In the genomic region with DNA sequence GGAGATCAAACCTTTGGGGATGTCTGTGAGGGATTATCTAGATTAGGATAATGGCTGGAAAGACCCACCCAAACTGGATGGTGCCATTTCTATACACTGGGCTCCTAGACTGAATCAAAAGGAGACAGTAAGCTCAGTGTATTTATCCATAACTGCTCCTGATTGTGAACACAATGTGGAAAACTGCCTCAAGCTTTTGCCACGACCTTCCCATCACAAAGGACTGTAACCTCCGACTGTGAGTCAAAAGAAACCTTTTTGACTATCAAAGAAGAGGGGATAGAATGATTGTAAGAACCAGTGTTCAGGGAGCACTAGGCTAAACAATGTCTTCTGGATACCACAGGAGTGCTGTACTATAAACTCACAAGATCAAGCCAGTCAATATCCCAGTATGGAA, we compare ENCODE assay signal across 25 mouse cellular contexts. TPM values are rescaled to one million over a fixed set of nuclear protein-coding genes. Genes with fewer than 3 reads are reported as not detected.
A peak's percentile ranks its signal among the peaks of the same experiment; 100 is the strongest.
DNase-seq lines count a peak whose midpoint lies in the region; ATAC-seq lines count a peak whose summit lies in the region.
"Had no signal": no experiment of that assay in that cellular context is flagged by ENCODE, and none has a peak within 500 bp of the region (broad histone marks: within the 10 kb centered on the region; RNA-seq: fewer than 3 reads in every experiment).

No protein-coding gene starts in this region.

- no peak for DNase-seq in liver, embryonic 11.5 days (ENCODE audit: low spot score)
- DNase-seq in liver, result no peak
- DNase-seq in liver, embryonic 13.5 days, result no peak
- DNase-seq in adrenal gland, adult (ENCODE audit: inconsistent age in 2 of 2, low spot score in 1 of 2), result no peak
- DNase-seq: adrenal gland, postnatal 10 days; adrenal gland, postnatal 36 days; cerebellum, adult 2 months; cerebellum, adult 9-11 months; cerebellum, postnatal 25 days; gastrocnemius, postnatal 25 days; heart, adult 18-20 months; heart, postnatal 10 days; heart, postnatal 36 days had no signal

- no peak overlapping the region for H3K4me3 ChIP-seq in liver, embryonic 11.5 days (ENCODE audit: low read depth, low read length)
- H3K4me3 ChIP-seq in liver, embryonic 13.5 days (replicated peaks), result no peak overlapping the region
- H3K4me3 ChIP-seq in liver, embryonic 16.5 days (ENCODE audit: low read depth, low read length), result no peak overlapping the region
- H3K4me3 ChIP-seq in kidney, embryonic 14.5 days (ENCODE audit: low read length), result no peak overlapping the region
- H3K4me3 ChIP-seq: embryonic facial prominence, embryonic 12.5 days; embryonic facial prominence, embryonic 15.5 days; forebrain, embryonic 15.5 days; heart, embryonic 12.5 days; heart, embryonic 15.5 days; hindbrain, embryonic 15.5 days had no signal

- no peaks in the 10 kb centered on the region for H3K4me1 ChIP-seq in liver, embryonic 11.5 days (replicated peaks; ENCODE audit: control insufficient read depth, insufficient read depth, low read length)
- peaks cover 32% of the 10 kb centered on the region for H3K4me1 ChIP-seq in liver, embryonic 13.5 days (replicated peaks)
- peaks cover 12% of the 10 kb centered on the region for H3K4me1 ChIP-seq in liver, embryonic 16.5 days (ENCODE audit: control insufficient read depth, low read depth, low read length)
- no peaks in the 10 kb centered on the region for H3K4me1 ChIP-seq in kidney, embryonic 14.5 days (ENCODE audit: control insufficient read depth, insufficient read depth, low read length)
- H3K4me1 ChIP-seq: embryonic facial prominence, embryonic 12.5 days; embryonic facial prominence, embryonic 15.5 days; forebrain, embryonic 15.5 days; heart, embryonic 12.5 days; heart, embryonic 15.5 days; hindbrain, embryonic 15.5 days had no signal

- H3K4me2 ChIP-seq in liver, embryonic 11.5 days, result no peak overlapping the region
- H3K4me2 ChIP-seq in liver, embryonic 13.5 days, result no peak overlapping the region
- H3K4me2 ChIP-seq in liver, embryonic 16.5 days (ENCODE audit: low read depth, low read length), result no peak overlapping the region
- H3K4me2 ChIP-seq in kidney, embryonic 14.5 days (replicated peaks; ENCODE audit: low read depth, low read length), result no peak overlapping the region
- H3K4me2 ChIP-seq: embryonic facial prominence, embryonic 12.5 days; embryonic facial prominence, embryonic 15.5 days; forebrain, embryonic 15.5 days; heart, embryonic 12.5 days; heart, embryonic 15.5 days; hindbrain, embryonic 15.5 days had no signal

- WGBS in liver, embryonic 11.5 days, result 66% methylated on average over 2 of the region's 2 CpGs
- 68% methylated on average over 2 of the region's 2 CpGs for WGBS in liver, embryonic 13.5 days (ENCODE audit: insufficient replicate concordance)
- 67% methylated on average over 2 of the region's 2 CpGs for WGBS in liver, embryonic 16.5 days (ENCODE audit: insufficient replicate concordance)
- 80% methylated on average over 2 of the region's 2 CpGs for WGBS in kidney, embryonic 14.5 days

- peak overlapping the region; percentile 30; the same call in 1 of the 2 replicates for H3K27ac ChIP-seq in liver, embryonic 11.5 days (ENCODE audit: low read depth, low read length)
- H3K27ac ChIP-seq in liver, embryonic 13.5 days, result peak overlapping the region; percentile 89
- H3K27ac ChIP-seq in liver, embryonic 16.5 days (ENCODE audit: low read length), result peak overlapping the region; percentile 87
- H3K27ac ChIP-seq in kidney, embryonic 14.5 days (ENCODE audit: low read depth, low read length), result no peak overlapping the region
- H3K27ac ChIP-seq: embryonic facial prominence, embryonic 12.5 days; embryonic facial prominence, embryonic 15.5 days; forebrain, embryonic 15.5 days; heart, embryonic 15.5 days; hindbrain, embryonic 15.5 days had no signal

- H3K27me3 ChIP-seq in liver, embryonic 11.5 days (replicated peaks; ENCODE audit: control insufficient read depth, insufficient read depth, low read length), result peaks cover 2% of the 10 kb centered on the region; the same call in 1 of the 2 replicates
- H3K27me3 ChIP-seq in liver, embryonic 13.5 days, result no peaks in the 10 kb centered on the region; the same call in 1 of the 2 replicates
- H3K27me3 ChIP-seq in liver, embryonic 16.5 days (ENCODE audit: control insufficient read depth, insufficient read depth, low read depth, low read length), result no peaks in the 10 kb centered on the region
- H3K27me3 ChIP-seq in kidney, embryonic 14.5 days (ENCODE audit: control insufficient read depth, insufficient read depth, low read length), result no peaks in the 10 kb centered on the region
- H3K27me3 ChIP-seq: embryonic facial prominence, embryonic 12.5 days; embryonic facial prominence, embryonic 15.5 days; forebrain, embryonic 15.5 days; heart, embryonic 12.5 days had no signal

- H3K36me3 ChIP-seq in liver, embryonic 11.5 days (ENCODE audit: control insufficient read depth, insufficient read depth, low read length), result no peaks in the 10 kb centered on the region
- no peaks in the 10 kb centered on the region for H3K36me3 ChIP-seq in liver, embryonic 13.5 days
- no peaks in the 10 kb centered on the region for H3K36me3 ChIP-seq in liver, embryonic 16.5 days (ENCODE audit: control insufficient read depth, insufficient read depth)
- no peaks in the 10 kb centered on the region for H3K36me3 ChIP-seq in kidney, embryonic 14.5 days (ENCODE audit: control insufficient read depth, insufficient read depth, low read length)
- H3K36me3 ChIP-seq: embryonic facial prominence, embryonic 12.5 days; embryonic facial prominence, embryonic 15.5 days; forebrain, embryonic 15.5 days; heart, embryonic 12.5 days; heart, embryonic 15.5 days; hindbrain, embryonic 15.5 days had no signal

- no peak overlapping the region for H3K9ac ChIP-seq in liver, embryonic 11.5 days (ENCODE audit: low read depth, low read length)
- no peak overlapping the region for H3K9ac ChIP-seq in liver, embryonic 13.5 days
- H3K9ac ChIP-seq in liver, embryonic 16.5 days (ENCODE audit: low read depth, low read length), result no peak overlapping the region
- no peak overlapping the region for H3K9ac ChIP-seq in kidney, embryonic 14.5 days (ENCODE audit: low read depth, low read length)
- H3K9ac ChIP-seq: embryonic facial prominence, embryonic 12.5 days; embryonic facial prominence, embryonic 15.5 days; forebrain, embryonic 15.5 days; heart, embryonic 12.5 days; heart, embryonic 15.5 days; hindbrain, embryonic 15.5 days had no signal

- ATAC-seq in liver, embryonic 11.5 days (replicated peaks; ENCODE audit: low FRiP score), result no peak
- no peak for ATAC-seq in liver, embryonic 13.5 days (ENCODE audit: low read depth)
- no peak for ATAC-seq in liver, embryonic 16.5 days (ENCODE audit: low read depth)
- no peak for ATAC-seq in kidney, embryonic 14.5 days (ENCODE audit: low FRiP score, low TSS enrichment)
- no peak for ATAC-seq in megakaryocyte, adult 5-6 weeks (ENCODE audit: poor library complexity, severe bottlenecking)
- ATAC-seq: activated CD4-positive, CD25-positive, alpha-beta regulatory T cell, adult 4 months; forebrain, embryonic 15.5 days; Patski had no signal

- no peaks in the 10 kb centered on the region for H3K9me3 ChIP-seq in liver, embryonic 11.5 days (ENCODE audit: control insufficient read depth, low read length)
- no peaks in the 10 kb centered on the region for H3K9me3 ChIP-seq in liver, embryonic 13.5 days (replicated peaks)
- H3K9me3 ChIP-seq in liver, embryonic 16.5 days (replicated peaks; ENCODE audit: control insufficient read depth, low read length), result no peaks in the 10 kb centered on the region
- no peaks in the 10 kb centered on the region for H3K9me3 ChIP-seq in kidney, embryonic 14.5 days (ENCODE audit: control insufficient read depth, low read length)
- H3K9me3 ChIP-seq: embryonic facial prominence, embryonic 12.5 days; embryonic facial prominence, embryonic 15.5 days; forebrain, embryonic 15.5 days; G1E; heart, embryonic 12.5 days; heart, embryonic 15.5 days; hindbrain, embryonic 15.5 days had no signal

RNA-seq across cellular contexts. Expression of a gene that starts 21.1 kb away (rescaled TPM):
- 9.4 and 9.5 TPM in 2 replicates for polyA plus RNA-seq in liver, embryonic 11.5 days (2014; fragmentation: Nextera tagmentation; extraction: Ambion mirVana)
- 2.5 and 2.9 TPM in 2 replicates for polyA plus RNA-seq in liver, embryonic 13.5 days (2015; fragmentation: Nextera tagmentation; extraction: Ambion mirVana)
- 2.8 and 3.4 TPM in 2 replicates for polyA plus RNA-seq in liver, embryonic 16.5 days (2015; fragmentation: Nextera tagmentation; extraction: Ambion mirVana)
- 20.5 and 22.0 TPM in 2 replicates for polyA plus RNA-seq in kidney, embryonic 14.5 days (2014; fragmentation: Nextera tagmentation; extraction: Ambion mirVana)
- total RNA-seq in megakaryocyte, adult 5-6 weeks (2015), result 18.1 and 20.6 TPM in 2 replicates
- 3.4 and 7.9 TPM in 2 replicates for total RNA-seq in megakaryocyte, adult 5-6 weeks (2017)

RNA-seq across cellular contexts. Expression of a gene that starts 36.0 kb away (rescaled TPM):
- 14.6 and 16.1 TPM in 2 replicates for polyA plus RNA-seq in liver, embryonic 11.5 days (2014; fragmentation: Nextera tagmentation; extraction: Ambion mirVana)
- 6.1 and 7.4 TPM in 2 replicates for polyA plus RNA-seq in liver, embryonic 13.5 days (2015; fragmentation: Nextera tagmentation; extraction: Ambion mirVana)
- polyA plus RNA-seq in liver, embryonic 16.5 days (2015; fragmentation: Nextera tagmentation; extraction: Ambion mirVana), result 5.6 and 6.6 TPM in 2 replicates
- polyA plus RNA-seq in kidney, embryonic 14.5 days (2014; fragmentation: Nextera tagmentation; extraction: Ambion mirVana), result 19.5 and 25.2 TPM in 2 replicates
- 4.3 and 9.1 TPM in 2 replicates for total RNA-seq in megakaryocyte, adult 5-6 weeks (2015)
- 9.7 and 23.0 TPM in 2 replicates for total RNA-seq in megakaryocyte, adult 5-6 weeks (2017)
